Mouse (Mus musculus) lung, postnatal 0 days (tissue): Measurements from ENCODE around the gene Psmb7.

Experiments used
- CTCF ChIP-seq: IDR thresholded peaks from 2 replicates; pipeline ENCODE4 v1.5.1; 2016; ENCODE audit warnings: antibody characterized with exemption, mild to moderate bottlenecking
- EP300 ChIP-seq: IDR thresholded peaks from 2 replicates; pipeline ENCODE4 v1.6.1; 2016; ENCODE audit warnings: antibody characterized with exemption, mild to moderate bottlenecking, control low read depth

DNA sequence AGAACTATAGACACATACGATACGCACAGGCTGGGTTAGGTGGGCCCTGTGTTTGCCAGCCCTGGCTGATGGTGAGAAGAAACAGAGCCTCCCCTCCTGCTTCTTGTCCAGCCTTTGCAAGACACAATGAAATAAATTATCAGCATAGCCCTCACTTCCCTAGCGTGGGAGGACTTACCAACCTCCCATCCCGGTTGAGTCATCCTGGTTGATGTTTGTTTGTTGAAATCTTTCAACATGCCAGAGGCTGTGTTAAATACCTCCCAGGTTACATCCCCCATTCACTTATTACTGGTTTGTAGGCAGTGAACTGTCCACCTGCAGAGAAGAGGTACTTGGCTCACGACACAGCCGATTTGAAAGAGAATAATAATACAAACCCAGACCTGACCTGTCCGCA lies 3.8 kb upstream of the Psmb7 start:
- TF ChIP-seq CTCF (no peak), EP300 (no peak)
